Mouse (Mus musculus) hindbrain, embryonic 13.5 days (tissue): ENCODE results near the gene Myo1g. TPM values are rescaled to one million over a fixed set of nuclear protein-coding genes. Genes with fewer than 3 reads are reported as not detected.
"Not testable (repeated sequence)": the region's sequence is repeated elsewhere in the genome, so short reads cannot be mapped to it uniquely, and the experiment has no call there.

ENCODE experiments used
- ATAC-seq: fragments of 200-750 bp; cut with Nextera tagmentation; 2 replicates; pipeline ENCODE4 v1.8.0; 2017; ENCODE audit warnings: moderate TSS enrichment; ENCODE audit not compliant: low FRiP score
- H3K27ac ChIP-seq: fragments of 300-500 bp; sonication (generic); 2 replicates; pipeline ENCODE4 v1.5.1; 2015; ENCODE audit warnings: inconsistent platforms, mild to moderate bottlenecking, moderate library complexity
- H3K27me3 ChIP-seq: fragments of 300-500 bp; sonication (generic); 2 replicates; pipeline ENCODE4 v1.6.1; 2015; ENCODE audit warnings: mild to moderate bottlenecking, inconsistent platforms
- H3K36me3 ChIP-seq: fragments of 300-500 bp; sonication (generic); 2 replicates; pipeline ENCODE4 v1.6.1; 2015; ENCODE audit warnings: mild to moderate bottlenecking, inconsistent platforms
- H3K4me1 ChIP-seq: fragments of 300-500 bp; sonication (generic); replicated peaks from 2 replicates; pipeline ENCODE4 v1.6.1; 2015; ENCODE audit warnings: inconsistent platforms
- H3K4me2 ChIP-seq: fragments of 300-500 bp; sonication (generic); 2 replicates; pipeline ENCODE4 v1.6.1; 2015; ENCODE audit warnings: inconsistent platforms, mild to moderate bottlenecking, moderate library complexity
- H3K4me3 ChIP-seq: fragments of 300-500 bp; sonication (generic); 2 replicates; pipeline ENCODE4 v1.5.1; 2015; ENCODE audit warnings: mild to moderate bottlenecking, inconsistent platforms
- H3K9ac ChIP-seq: fragments of 300-500 bp; sonication (generic); 2 replicates; pipeline ENCODE4 v1.6.1; 2015; ENCODE audit warnings: mild to moderate bottlenecking, inconsistent platforms
- H3K9me3 ChIP-seq: fragments of 300-500 bp; sonication (generic); 2 replicates; pipeline ENCODE4 v1.6.1; 2016; ENCODE audit warnings: inconsistent platforms
- WGBS: fragments of 180-500 bp; shearing (Covaris S2); methylation state at CpG from one replicate; pipeline ENCODE4 v1.1.7; 2015; 5-methylcytosine and 5-hydroxymethylcytosine counted together
- polyA plus RNA-seq: library from polyadenylated mRNA; unstranded; fragments of >200 nt; fragmentation: Nextera tagmentation; extraction: Ambion mirVana; gene quantifications from 2 replicates; pipeline ENCODE4 v1.2.1, GENCODE M21; 2015

The Myo1g gene
- polyA plus RNA-seq, 1 experiment from 2014 or later: 0.42 TPM

GRCm38 (mm10) chr11:6526526-6527255 lies 5.9 kb upstream of the Myo1g start:
- Histone ChIP-seq H3K9ac (peak overlapping the region; percentile 84; the same call in 1 of the 2 replicates), H3K4me2 (peak overlapping the region; percentile 89), H3K4me3 (peak overlapping the region; percentile 61; the same call in 1 of the 2 replicates), H3K4me1 (peaks cover 20% of the 10 kb centered on the region), H3K36me3 (peaks cover 32% of the 10 kb centered on the region)
- H3K9me3 ChIP-seq, ATAC-seq, H3K27me3 ChIP-seq, H3K27ac ChIP-seq: not testable (repeated sequence)
- WGBS: 75% methylated on average over 13 of the region's 16 CpGs

GRCm38 (mm10) chr11:6525241-6525640 lies 4.5 kb upstream of the Myo1g start:
- no peak overlapping the region for H3K9ac ChIP-seq
- no peak overlapping the region for H3K4me2 ChIP-seq
- H3K36me3 ChIP-seq: peaks cover 32% of the 10 kb centered on the region
- no peak for ATAC-seq
- no peaks in the 10 kb centered on the region for H3K27me3 ChIP-seq
- H3K4me3 ChIP-seq: no peak overlapping the region
- no peak overlapping the region for H3K27ac ChIP-seq
- H3K4me1 ChIP-seq: peaks cover 20% of the 10 kb centered on the region
- 63% methylated on average over 1 of the region's 1 CpGs for WGBS
- H3K9me3 ChIP-seq: no peaks in the 10 kb centered on the region

- Histone ChIP-seq H3K27me3 (no peaks in the 10 kb centered on the region), H3K4me2 (no peak overlapping the region), H3K9me3 (no peaks in the 10 kb centered on the region), H3K9ac (no peak overlapping the region), H3K27ac (no peak overlapping the region), H3K36me3 (peaks cover 32% of the 10 kb centered on the region), H3K4me3 (no peak overlapping the region), H3K4me1 (peaks cover 20% of the 10 kb centered on the region)
- no peak for ATAC-seq
- WGBS: 89% methylated on average over 4 of the region's 4 CpGs
Measured at GRCm38 (mm10) chr11:6524880-6525238, 4.1 kb upstream of the Myo1g start.

- Histone ChIP-seq H3K9ac (no peak overlapping the region), H3K36me3 (peaks cover 32% of the 10 kb centered on the region), H3K4me2 (no peak overlapping the region), H3K27ac (no peak overlapping the region), H3K9me3 (no peaks in the 10 kb centered on the region), H3K4me3 (no peak overlapping the region), H3K4me1 (peaks cover 20% of the 10 kb centered on the region), H3K27me3 (no peaks in the 10 kb centered on the region)
- WGBS: 93% methylated on average over 8 of the region's 8 CpGs
- ATAC-seq: no peak
Measured at GRCm38 (mm10) chr11:6524165-6524879, 3.6 kb upstream of the Myo1g start.

GRCm38 (mm10) chr11:6523662-6524088 lies 2.9 kb upstream of the Myo1g start:
- 66% methylated on average over 1 of the region's 1 CpGs for WGBS
- H3K36me3 ChIP-seq: peaks cover 32% of the 10 kb centered on the region
- no peak overlapping the region for H3K27ac ChIP-seq
- peaks cover 20% of the 10 kb centered on the region for H3K4me1 ChIP-seq
- H3K27me3 ChIP-seq: no peaks in the 10 kb centered on the region
- H3K4me2 ChIP-seq: no peak overlapping the region
- H3K9ac ChIP-seq: no peak overlapping the region
- no peak for ATAC-seq
- no peak overlapping the region for H3K4me3 ChIP-seq
- no peaks in the 10 kb centered on the region for H3K9me3 ChIP-seq

- 77% methylated on average over 9 of the region's 9 CpGs for WGBS
- Histone ChIP-seq H3K36me3 (peaks cover 32% of the 10 kb centered on the region), H3K4me3 (no peak overlapping the region), H3K27ac (no peak overlapping the region), H3K27me3 (no peaks in the 10 kb centered on the region), H3K4me1 (peaks cover 16% of the 10 kb centered on the region), H3K9me3 (no peaks in the 10 kb centered on the region), H3K4me2 (no peak overlapping the region), H3K9ac (no peak overlapping the region)
- ATAC-seq: no peak
Measured at GRCm38 (mm10) chr11:6522782-6523525, 2.2 kb upstream of the Myo1g start.

- no peak overlapping the region for H3K9ac ChIP-seq
- no peaks in the 10 kb centered on the region for H3K9me3 ChIP-seq
- no peak for ATAC-seq
- no peak overlapping the region for H3K4me2 ChIP-seq
- H3K36me3 ChIP-seq: peaks cover 10% of the 10 kb centered on the region
- no peaks in the 10 kb centered on the region for H3K27me3 ChIP-seq
- 75% methylated on average over 11 of the region's 11 CpGs for WGBS
- no peak overlapping the region for H3K4me3 ChIP-seq
- H3K27ac ChIP-seq: no peak overlapping the region
- no peaks in the 10 kb centered on the region for H3K4me1 ChIP-seq
Measured at GRCm38 (mm10) chr11:6519491-6520033, 1.2 kb downstream of the Myo1g start.

GRCm38 (mm10) chr11:6514837-6515236 lies 5.9 kb downstream of the Myo1g start:
- no peak overlapping the region for H3K9ac ChIP-seq
- ATAC-seq: no peak
- H3K36me3 ChIP-seq: no peaks in the 10 kb centered on the region
- no peak overlapping the region for H3K4me3 ChIP-seq
- 50% methylated on average over 7 of the region's 7 CpGs for WGBS
- no peaks in the 10 kb centered on the region for H3K27me3 ChIP-seq
- no peaks in the 10 kb centered on the region for H3K9me3 ChIP-seq
- H3K4me2 ChIP-seq: no peak overlapping the region
- no peaks in the 10 kb centered on the region for H3K4me1 ChIP-seq
- no peak overlapping the region for H3K27ac ChIP-seq

GRCm38 (mm10) chr11:6508269-6508876 lies 12.4 kb downstream of the Myo1g start:
- Histone ChIP-seq H3K27me3 (no peaks in the 10 kb centered on the region), H3K9me3 (no peaks in the 10 kb centered on the region), H3K4me3 (no peak overlapping the region), H3K36me3 (no peaks in the 10 kb centered on the region), H3K4me1 (no peaks in the 10 kb centered on the region), H3K4me2 (no peak overlapping the region), H3K9ac (no peak overlapping the region), H3K27ac (no peak overlapping the region)
- no peak for ATAC-seq
- WGBS: 52% methylated on average over 1 of the region's 1 CpGs

GRCm38 (mm10) chr11:6506516-6506915 lies 14.2 kb downstream of the Myo1g start:
- Histone ChIP-seq H3K4me1 (no peaks in the 10 kb centered on the region), H3K4me2 (no peak overlapping the region), H3K36me3 (no peaks in the 10 kb centered on the region), H3K4me3 (no peak overlapping the region), H3K9me3 (no peaks in the 10 kb centered on the region), H3K27ac (no peak overlapping the region), H3K9ac (no peak overlapping the region), H3K27me3 (no peaks in the 10 kb centered on the region)
- no peak for ATAC-seq
- 91% methylated on average over 9 of the region's 9 CpGs for WGBS

- H3K9me3 ChIP-seq: no peaks in the 10 kb centered on the region
- no peak for ATAC-seq
- no peaks in the 10 kb centered on the region for H3K4me1 ChIP-seq
- whole genome bisulfite sequencing: 88% methylated on average over 6 of the region's 6 CpGs
- no peak overlapping the region for H3K4me3 ChIP-seq
- no peaks in the 10 kb centered on the region for H3K36me3 ChIP-seq
- no peaks in the 10 kb centered on the region for H3K27me3 ChIP-seq
- H3K9ac ChIP-seq: no peak overlapping the region
- no peak overlapping the region for H3K4me2 ChIP-seq
- no peak overlapping the region for H3K27ac ChIP-seq
Measured at GRCm38 (mm10) chr11:6504689-6505088, 16.1 kb downstream of the Myo1g start.

GRCm38 (mm10) chr11:6504226-6504625 lies 16.5 kb downstream of the Myo1g start:
- Histone ChIP-seq H3K9me3 (no peaks in the 10 kb centered on the region), H3K27ac (no peak overlapping the region), H3K4me1 (no peaks in the 10 kb centered on the region), H3K27me3 (no peaks in the 10 kb centered on the region), H3K9ac (no peak overlapping the region), H3K4me2 (no peak overlapping the region), H3K36me3 (no peaks in the 10 kb centered on the region), H3K4me3 (no peak overlapping the region)
- 76% methylated on average over 3 of the region's 3 CpGs for WGBS
- ATAC-seq: no peak
